Mouse (Mus musculus): ENCODE results near the gene Mrap.
A peak's percentile ranks its signal among the peaks of the same experiment; 100 is the strongest.

Mrap gene

DNA sequence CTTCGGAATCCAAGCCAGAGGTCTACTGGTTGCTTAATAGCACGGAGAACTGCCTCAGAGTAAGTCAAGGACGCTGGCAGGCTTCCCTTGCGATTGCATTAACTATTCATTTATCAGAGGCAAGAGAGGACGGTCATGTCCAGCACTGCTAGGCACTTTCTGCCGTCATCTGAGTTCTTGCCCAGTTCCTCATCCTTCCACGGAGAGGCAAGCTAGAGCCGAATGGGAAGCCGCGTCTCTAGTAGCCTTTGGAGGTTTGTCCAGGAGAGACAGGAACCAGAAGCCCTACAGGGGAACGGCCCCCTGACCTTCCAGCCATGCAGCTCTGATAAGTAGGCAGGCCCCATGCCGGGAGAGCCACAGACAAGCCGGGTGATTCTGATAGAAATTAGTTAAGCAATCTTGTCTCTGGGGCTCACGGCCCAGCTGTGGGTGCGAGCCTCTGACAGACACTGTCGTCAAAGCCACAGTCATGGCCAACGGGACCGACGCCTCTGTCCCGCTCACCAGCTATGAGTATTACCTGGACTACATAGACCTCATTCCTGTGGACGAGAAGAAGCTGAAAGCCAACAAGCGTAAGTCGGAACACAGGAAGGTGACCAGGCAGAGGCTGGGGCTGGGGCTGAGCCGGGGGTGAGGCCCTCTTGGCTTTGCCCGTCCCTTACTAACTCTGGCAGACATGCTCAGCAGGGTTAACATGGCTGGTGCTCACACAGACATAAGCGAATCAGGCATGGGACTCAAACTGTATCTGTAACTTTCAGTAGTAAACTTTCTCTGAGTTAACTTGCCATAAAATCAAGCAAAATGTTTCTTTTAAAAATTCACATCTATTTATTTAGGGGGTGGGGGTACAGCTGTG lies at the start of gene Mrap:
TSS of gene Mrap (plus strand) at position 116 of the 865 bp plus-strand sequence.
- no peak for DNase-seq (ENCODE audit: inconsistent ontology term)

- peak; percentile 88 for DNase-seq (ENCODE audit: inconsistent ontology term)
These were observed 45.2 kb upstream of the Mrap start for GRCm38 (mm10) chr16:90692704-90693385.

- DNase-seq (ENCODE audit: inconsistent ontology term): no peak
These were observed 44.4 kb upstream of the Mrap start for GRCm38 (mm10) chr16:90693625-90694024.

DNA sequence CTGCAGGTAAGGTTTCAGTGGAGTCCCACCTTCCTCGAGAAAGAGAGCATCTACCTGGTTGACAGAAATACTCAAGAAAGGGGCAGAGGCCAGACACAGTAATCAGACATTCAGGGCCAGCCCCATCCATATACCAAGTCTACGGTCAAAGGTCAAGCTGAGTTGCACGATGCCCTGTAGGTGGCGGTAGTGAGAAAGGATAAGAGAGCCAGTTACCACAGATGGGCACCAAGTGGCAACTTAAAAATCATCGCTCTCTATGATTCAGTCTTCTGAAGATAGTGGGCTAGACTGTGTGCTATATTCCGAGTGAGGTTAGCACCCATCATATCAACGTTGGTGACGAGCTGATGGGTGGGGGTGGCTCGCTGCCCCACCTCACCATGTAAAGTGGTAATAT lies 43.3 kb upstream of the Mrap start:
- DNase-seq (ENCODE audit: inconsistent ontology term): no peak

DNA sequence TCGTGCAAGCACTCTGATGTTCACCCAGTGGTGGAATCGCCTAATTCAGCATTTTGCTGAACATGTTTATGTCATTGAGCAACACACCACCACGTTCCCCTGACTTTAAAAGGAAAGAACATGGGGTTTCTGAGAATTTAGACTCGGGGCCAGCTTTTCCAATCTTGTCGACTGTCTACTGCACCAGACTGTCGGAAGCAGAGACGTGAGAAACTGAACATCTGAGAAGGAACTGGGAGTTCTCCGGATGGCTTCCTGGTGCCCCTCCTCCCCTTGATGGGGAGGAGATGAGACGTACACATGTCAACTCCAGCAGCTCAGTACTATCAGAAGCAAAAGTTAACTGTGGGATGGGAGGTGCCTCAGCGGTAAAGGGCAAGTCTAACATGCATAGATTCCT lies 42.9 kb upstream of the Mrap start:
- no peak for DNase-seq (ENCODE audit: inconsistent ontology term)

DNA sequence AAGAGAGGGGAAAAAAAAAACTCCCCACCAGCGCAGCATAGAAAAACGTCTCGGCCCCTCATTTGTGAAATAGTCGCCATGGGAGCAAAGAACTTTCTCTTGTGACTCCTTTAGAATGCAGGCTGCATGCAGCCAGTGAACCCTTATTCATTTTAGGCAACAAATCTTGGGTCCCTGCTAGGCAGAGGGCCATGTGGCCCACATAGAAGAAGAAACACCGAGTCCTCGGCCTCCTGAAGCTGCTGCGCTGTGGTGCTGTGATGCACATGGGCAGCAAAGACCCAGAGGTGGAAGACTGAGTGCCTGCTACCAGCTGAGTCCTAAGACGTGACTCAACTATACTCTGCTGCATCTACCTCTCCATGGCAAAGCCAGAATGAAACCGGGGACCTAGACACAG lies 41.7 kb upstream of the Mrap start:
- no peak for DNase-seq (ENCODE audit: inconsistent ontology term)

- no peak for DNase-seq (ENCODE audit: inconsistent ontology term)
These were observed 38.6 kb upstream of the Mrap start for GRCm38 (mm10) chr16:90699390-90699789.

DNA sequence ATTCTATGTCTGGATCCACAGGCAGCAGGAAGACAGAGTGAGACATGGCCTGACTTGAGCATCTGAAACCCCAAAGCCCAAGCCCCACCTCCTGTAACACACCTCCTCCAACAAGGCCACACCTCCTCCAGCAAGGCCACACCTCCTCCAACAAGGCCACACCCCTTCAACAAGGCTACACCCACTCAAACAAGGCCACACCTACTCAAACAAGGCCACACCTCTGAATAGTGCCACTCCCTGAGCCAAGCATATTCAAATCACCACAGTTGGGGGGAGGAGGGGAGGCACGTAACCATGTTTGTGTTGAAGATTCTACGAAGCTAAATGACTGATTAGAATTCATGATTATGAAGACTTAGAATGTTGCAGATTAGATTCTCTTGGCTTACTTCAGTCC lies 36.5 kb upstream of the Mrap start:
- DNase-seq (ENCODE audit: inconsistent ontology term): no peak

DNA sequence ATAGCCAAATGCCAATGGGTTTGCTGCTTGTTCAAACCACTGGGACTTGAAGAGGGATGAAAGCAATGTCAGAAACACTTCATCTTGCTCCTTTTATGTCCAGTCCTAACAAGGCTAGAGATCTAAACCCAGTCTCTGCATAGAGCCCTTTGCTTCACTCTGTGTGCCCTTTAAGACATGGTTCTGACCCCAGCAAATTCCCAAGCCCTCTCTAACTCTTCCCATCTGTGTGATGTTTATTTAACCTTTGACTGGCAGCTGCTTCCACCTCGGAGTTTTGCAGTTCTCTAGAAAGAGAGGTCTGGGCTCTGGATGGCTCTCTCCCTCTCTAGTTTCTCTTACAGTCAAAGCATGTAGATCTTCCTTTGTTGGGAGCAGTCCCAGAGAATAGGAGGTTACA lies 34.4 kb upstream of the Mrap start:
- DNase-seq (ENCODE audit: inconsistent ontology term): no peak

- DNase-seq (ENCODE audit: inconsistent ontology term): no peak
These were observed 33.7 kb upstream of the Mrap start for GRCm38 (mm10) chr16:90704161-90704825.

DNA sequence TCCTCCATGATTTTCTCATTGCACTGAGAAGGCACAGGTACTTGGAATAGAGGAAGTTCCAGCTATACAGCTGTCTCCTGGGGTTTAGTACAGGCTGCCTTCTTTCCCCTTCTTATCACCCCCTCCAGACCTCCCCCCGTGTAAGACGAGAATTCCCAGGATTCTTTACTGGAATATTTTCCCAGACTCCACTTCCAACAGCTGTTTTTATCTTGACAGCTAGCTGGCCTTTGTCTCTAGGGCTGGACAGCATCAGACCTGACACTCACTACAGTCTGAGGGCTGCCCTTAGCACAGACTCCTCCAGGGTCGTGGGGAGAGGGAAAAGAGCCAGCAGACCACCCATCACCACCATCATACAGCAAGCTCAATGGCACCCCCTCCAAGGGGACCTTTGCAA lies 31.7 kb upstream of the Mrap start:
- DNase-seq (ENCODE audit: inconsistent ontology term): no peak

DNA sequence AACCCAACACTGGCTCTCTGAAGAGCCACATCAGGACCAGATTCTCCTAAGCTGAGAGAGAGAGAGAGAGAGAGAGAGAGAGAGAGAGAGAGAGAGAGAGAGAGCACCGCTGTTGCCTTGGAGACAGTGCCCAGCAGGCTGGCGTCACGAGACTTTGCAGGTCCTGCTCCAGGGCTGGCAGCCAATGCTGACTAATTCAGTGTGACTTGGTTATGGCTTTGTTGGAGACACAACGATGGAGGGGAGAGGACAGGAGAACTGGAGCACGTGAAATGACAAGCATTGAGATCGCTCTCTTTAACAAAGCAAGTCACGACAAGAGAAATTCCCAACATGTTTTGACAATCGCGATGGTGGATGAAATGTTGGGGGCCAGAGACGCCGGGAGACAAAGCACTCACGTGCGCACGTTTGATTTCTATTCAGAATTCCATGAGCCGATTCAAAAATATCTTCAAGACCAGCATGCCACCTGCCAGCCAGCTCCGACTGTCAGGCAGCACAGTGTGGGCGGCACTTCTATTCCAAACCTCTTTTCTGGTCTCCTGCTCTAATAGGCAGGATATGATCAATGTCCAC lies 28.2 kb upstream of the Mrap start:
- peak; percentile 89 for DNase-seq (ENCODE audit: inconsistent ontology term)

DNA sequence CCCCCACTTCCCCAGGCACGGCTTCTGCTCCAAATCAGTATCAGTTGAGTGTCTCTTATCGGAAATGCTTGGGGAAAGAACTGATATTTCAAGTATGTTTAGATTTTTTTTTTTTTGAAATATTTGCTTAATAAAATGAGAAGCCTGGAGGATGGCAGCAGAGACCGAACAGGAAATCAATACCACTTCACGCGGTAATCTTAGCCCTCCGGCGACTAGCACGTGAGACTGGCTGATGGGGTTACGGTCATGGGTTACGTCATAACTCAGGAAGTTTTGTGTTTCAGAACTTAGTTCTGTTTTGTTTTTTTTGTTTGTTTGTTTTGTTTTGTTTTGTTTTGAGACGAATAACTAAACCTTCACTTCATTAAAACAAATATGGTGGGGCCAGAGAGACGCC lies 27.7 kb upstream of the Mrap start:
- no peak for DNase-seq (ENCODE audit: inconsistent ontology term)

GRCm38 (mm10) chr16:90724051-90724450 lies 14.0 kb upstream of the Mrap start:
- DNase-seq (ENCODE audit: inconsistent ontology term): no peak

DNA sequence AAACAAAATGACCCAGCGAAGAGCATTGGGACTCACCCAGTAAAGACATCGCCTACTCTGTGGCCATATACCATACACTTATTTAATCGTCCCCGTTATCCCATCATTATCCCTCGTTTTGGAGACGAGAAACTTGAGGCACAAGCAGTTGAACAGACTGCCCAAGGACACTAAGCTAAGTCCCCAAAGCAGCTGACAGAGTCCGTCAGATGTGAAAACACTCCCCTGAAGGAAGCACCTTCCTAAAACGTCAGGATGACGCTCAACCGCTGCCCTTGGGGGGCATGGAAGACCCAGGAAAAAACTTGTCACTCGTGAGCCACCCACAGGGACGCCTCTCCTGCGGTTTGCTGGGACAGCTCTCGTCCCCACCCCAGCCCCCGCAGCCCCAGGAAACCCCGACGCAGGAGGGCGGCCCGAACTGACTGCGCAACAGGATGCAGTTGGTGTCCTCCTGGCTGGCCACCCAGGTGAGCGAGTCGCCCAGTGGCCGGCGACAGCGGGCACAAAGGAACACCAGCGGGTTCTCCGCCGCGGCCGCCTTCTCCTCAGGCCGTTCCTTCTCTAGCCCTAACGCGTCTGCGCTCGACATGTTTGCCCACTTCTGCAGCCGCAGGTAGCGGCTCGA lies 11.3 kb upstream of the Mrap start:
- no peak for DNase-seq (ENCODE audit: inconsistent ontology term)

DNA sequence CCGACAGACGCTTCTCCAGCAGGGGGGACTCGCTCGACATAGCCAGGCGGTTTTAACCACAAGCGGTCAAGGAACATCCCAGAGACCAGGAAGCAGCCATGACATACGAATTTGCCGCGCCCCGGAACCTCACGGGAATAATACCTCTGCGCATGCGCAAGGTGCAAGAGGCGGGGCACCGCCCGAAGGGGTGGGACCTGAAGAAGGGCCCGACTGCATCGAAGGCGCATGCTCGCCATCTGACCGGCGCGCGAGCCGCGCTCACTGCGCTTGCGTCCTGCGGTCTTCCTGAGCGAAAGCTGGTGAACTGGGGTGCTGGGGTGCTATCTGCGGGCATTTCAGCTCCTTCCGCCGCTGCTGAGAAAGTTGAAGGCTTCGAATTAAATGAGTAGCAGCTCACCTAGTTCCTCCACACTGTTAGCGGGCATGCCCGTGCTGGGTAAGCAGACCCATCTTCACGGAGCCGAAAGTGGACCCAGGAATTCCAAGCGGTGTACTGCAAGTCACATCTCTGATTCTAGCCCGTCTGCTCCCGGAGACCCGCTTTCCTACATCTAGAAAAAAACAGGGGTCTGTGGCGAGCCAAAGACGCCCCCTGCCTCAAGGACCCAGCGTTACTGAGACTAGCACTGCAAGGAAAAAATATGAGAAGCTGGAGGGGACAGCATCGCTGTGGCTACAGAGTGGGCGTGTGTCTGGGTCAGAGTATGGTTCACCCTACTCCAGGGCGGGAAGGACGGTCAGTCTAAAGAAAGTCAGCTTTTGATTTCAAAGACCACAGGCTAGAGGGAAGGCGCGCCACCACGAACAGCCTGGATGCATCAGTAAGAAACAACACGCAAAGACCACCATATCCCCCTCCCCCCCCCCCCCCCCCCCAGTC lies 10.5 kb upstream of the Mrap start, which contains the start of gene Mis18a:
TSS of gene Mis18a (minus strand) at position 172 of the 883 bp plus-strand sequence.
- DNase-seq (ENCODE audit: inconsistent ontology term): peak; percentile 96

GRCm38 (mm10) chr16:90735611-90736010 lies 2.4 kb upstream of the Mrap start:
- DNase-seq (ENCODE audit: inconsistent ontology term): no peak

GRCm38 (mm10) chr16:90736672-90737270 lies 1.2 kb upstream of the Mrap start:
- DNase-seq (ENCODE audit: inconsistent ontology term): peak; percentile 14

- no peak for DNase-seq (ENCODE audit: inconsistent ontology term)
These were observed 9.1 kb downstream of the Mrap start for GRCm38 (mm10) chr16:90747143-90747542.

- no peak for DNase-seq (ENCODE audit: inconsistent ontology term)
These were observed 10.2 kb downstream of the Mrap start for GRCm38 (mm10) chr16:90748169-90748568.
